Mouse (Mus musculus): ENCODE measurements around the gene Nepro.

The Nepro gene

DNA sequence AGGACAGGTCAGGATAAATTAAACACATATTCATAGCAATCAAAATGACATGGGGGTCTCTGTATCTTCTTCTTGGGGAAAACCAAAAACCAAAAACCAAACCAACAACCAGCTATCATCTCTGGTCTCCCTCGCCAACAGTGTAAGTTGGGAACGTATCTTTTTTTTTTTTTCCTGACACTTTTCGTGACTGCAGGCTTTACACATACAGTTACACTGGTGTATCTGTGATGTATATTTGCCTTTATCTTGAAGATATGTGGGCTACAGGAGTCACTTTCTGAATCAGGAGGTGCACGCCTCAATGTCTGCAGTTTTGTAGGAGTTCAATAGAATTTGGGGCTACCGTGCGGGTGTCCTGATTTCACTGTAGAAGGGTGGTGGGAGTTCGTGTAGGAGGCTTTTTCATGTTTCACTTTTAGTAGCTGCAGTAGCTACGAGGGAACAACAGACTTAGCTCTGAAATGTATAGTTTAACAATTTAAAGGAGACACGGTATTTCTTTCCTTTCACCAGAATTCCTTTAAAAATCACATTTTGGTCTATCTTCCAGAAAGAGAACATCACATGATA, 42.3 kb downstream of the Nepro start:
- no peak for DNase-seq (ENCODE audit: low spot score in 2 of 2)

GRCm38 (mm10) chr16:44767506-44767905, 43.4 kb downstream of the Nepro start:
- no peak for DNase-seq (ENCODE audit: low spot score in 2 of 2)

- DNase-seq (ENCODE audit: low spot score in 2 of 2): no peak
These were observed 43.9 kb downstream of the Nepro start for GRCm38 (mm10) chr16:44767967-44768366.

DNA sequence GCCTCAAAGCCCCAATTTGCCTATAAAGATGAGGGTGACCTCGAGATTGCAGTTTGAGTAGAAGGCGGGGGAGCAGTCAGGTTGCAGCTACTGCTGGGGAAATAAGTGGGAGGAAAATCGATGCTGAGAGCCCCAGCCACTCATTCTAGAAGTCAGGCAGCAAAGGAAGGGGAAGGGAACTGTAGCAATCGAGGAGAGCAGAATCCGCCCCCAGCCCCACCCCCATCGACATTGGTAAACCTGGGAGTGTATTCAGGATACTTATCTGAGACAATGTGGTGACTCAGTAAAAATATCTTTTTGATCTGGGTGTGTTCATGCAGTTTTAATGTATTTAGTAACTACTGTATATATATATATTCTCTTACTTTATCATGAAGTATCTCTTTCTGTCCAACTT, 48.5 kb downstream of the Nepro start:
- no peak for DNase-seq (ENCODE audit: low spot score in 2 of 2)

GRCm38 (mm10) chr16:44773673-44774072, 49.6 kb downstream of the Nepro start:
- no peak for DNase-seq (ENCODE audit: low spot score in 2 of 2)

- no peak for DNase-seq (ENCODE audit: low spot score in 2 of 2)
These were observed 50.1 kb downstream of the Nepro start for GRCm38 (mm10) chr16:44774201-44774600.

DNA sequence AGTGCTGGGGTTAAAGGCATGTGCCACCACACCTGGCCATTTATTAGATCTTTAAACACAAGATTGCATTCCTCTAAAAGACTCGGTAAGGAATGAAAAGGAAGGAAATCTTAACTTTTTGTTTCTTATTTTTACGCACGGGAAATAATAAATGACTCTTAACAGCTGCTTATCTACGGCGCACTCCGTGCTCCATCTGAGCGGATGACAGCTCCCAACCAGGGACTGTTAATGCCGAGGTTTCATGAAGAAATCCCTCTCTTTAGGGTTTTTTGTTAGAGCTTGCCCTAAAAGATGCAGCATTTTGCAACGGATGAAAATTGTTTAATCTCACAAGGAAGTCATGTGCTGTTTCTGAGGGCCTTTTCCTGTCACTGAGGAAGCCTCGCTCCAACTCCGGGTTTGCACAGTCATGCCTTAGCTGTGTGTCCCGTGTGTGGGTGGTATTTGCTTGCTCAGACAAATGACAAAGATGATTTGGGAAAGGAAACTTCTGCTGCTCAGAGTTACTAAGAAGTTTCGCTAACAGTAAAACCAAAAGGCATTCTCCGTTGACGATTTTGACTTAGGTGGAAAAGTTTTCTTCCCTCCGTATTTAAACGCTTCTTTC, 54.5 kb downstream of the Nepro start:
- no peak for DNase-seq (ENCODE audit: low spot score in 2 of 2)

DNA sequence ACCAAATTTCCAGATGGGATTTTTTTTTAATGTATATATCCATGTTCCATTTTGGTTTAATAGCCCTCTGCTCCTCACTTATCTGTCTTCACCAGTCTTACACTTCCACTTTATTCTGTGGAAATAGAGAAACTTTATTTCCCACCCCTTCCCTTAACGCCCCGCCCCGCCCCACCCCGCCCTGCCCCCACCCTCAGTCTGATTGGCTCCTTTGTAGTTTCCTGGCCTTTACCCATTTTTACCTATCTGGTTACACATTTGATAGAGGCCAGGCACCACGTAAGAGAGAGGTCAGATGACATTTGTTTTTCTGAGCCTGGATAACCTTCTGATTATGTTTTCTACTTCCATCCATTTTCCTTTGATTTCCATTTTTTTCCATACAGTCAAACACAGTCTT, 55.4 kb downstream of the Nepro start:
- DNase-seq (ENCODE audit: low spot score in 2 of 2): no peak

GRCm38 (mm10) chr16:44780751-44781150, 56.6 kb downstream of the Nepro start:
- no peak for DNase-seq (ENCODE audit: low spot score in 2 of 2)

Data from frontal cortex, postnatal 36 days (tissue).